Mouse (Mus musculus) myocyte (in vitro differentiated cells): ENCODE results near the gene Nodal. TPM values are rescaled to one million over a fixed set of nuclear protein-coding genes. Genes with fewer than 3 reads are reported as not detected.
A peak's percentile ranks its signal among the peaks of the same experiment; 100 is the strongest.

Experiments used
- H3K27me3 ChIP-seq: one replicate; pipeline ENCODE4 v1.6.1; 2011; ENCODE audit not compliant: control insufficient read depth, insufficient read depth, insufficient read length
- H3K36me3 ChIP-seq: one replicate; pipeline ENCODE4 v1.6.1; 2011; ENCODE audit not compliant: control insufficient read depth, insufficient read depth
- H3K4me2 ChIP-seq: one replicate; pipeline ENCODE4 v1.6.1; 2011; ENCODE audit warnings: low read depth, control low read depth
- H3K4me3 ChIP-seq: one replicate; pipeline ENCODE4 v1.5.1; 2011; ENCODE audit warnings: mild to moderate bottlenecking, control low read depth, moderate library complexity
- H3K79me2 ChIP-seq: one replicate; pipeline ENCODE4 v1.6.1; 2011; ENCODE audit not compliant: control insufficient read depth, insufficient read depth
- H3ac ChIP-seq: one replicate; pipeline ENCODE4 v1.6.1; 2011; ENCODE audit not compliant: control insufficient read depth, insufficient read length
- CEBPB ChIP-seq: IDR thresholded peaks from 2 replicates; pipeline ENCODE4 v1.6.1; 2011; ENCODE audit warnings: mild to moderate bottlenecking, moderate library complexity; ENCODE audit not compliant: poor library complexity, insufficient read depth, severe bottlenecking
- E2F4 ChIP-seq: IDR thresholded peaks from one replicate; pipeline ENCODE4 v1.6.1; 2011; ENCODE audit warnings: mild to moderate bottlenecking, control low read depth, moderate library complexity; ENCODE audit not compliant: insufficient read depth
- MAX ChIP-seq: IDR thresholded peaks from one replicate; pipeline ENCODE4 v1.6.1; 2011; ENCODE audit warnings: low read depth, mild to moderate bottlenecking, control low read depth
- MYOD1 ChIP-seq, 3 experiments: IDR thresholded peaks; one replicate each; pipeline ENCODE4 v1.6.1; 2011; ENCODE audit warnings: control low read depth in 2 of 3, low read depth in 2 of 3, mild to moderate bottlenecking in 2 of 3, moderate library complexity in 1 of 3; ENCODE audit not compliant: insufficient read length in 2 of 3, control insufficient read depth in 1 of 3
- MYOG ChIP-seq, 3 experiments: IDR thresholded peaks; one replicate each; pipeline ENCODE4 v1.6.1; 2011; ENCODE audit warnings: control low read depth in 2 of 3, low read depth in 2 of 3, mild to moderate bottlenecking in 2 of 3; ENCODE audit not compliant: insufficient read length in 2 of 3, control insufficient read depth in 1 of 3, insufficient read depth in 1 of 3
- POLR2A ChIP-seq: IDR thresholded peaks from one replicate; pipeline ENCODE4 v1.6.1; 2011; ENCODE audit warnings: low read depth, mild to moderate bottlenecking, control low read depth, moderate library complexity; ENCODE audit not compliant: insufficient read length
- POLR2AphosphoS2 ChIP-seq: IDR thresholded peaks from one replicate; pipeline ENCODE4 v1.6.1; 2011; ENCODE audit warnings: low read depth, control low read depth; ENCODE audit not compliant: insufficient read length
- REST ChIP-seq: IDR thresholded peaks from one replicate; pipeline ENCODE4 v1.6.1; 2011; ENCODE audit warnings: mild to moderate bottlenecking, control low read depth, moderate library complexity; ENCODE audit not compliant: insufficient read depth, insufficient read length
- SRF ChIP-seq: IDR thresholded peaks from one replicate; pipeline ENCODE4 v1.6.1; 2011; ENCODE audit warnings: low read depth; ENCODE audit not compliant: control insufficient read depth, insufficient read length
- TCF12 ChIP-seq: IDR thresholded peaks from one replicate; pipeline ENCODE4 v1.6.1; 2011; ENCODE audit warnings: mild to moderate bottlenecking, control low read depth; ENCODE audit not compliant: poor library complexity, insufficient read depth, severe bottlenecking
- TCF3 ChIP-seq: IDR thresholded peaks from one replicate; pipeline ENCODE4 v1.6.1; 2011; ENCODE audit warnings: low read depth, control low read depth; ENCODE audit not compliant: insufficient read length
- USF1 ChIP-seq: IDR thresholded peaks from one replicate; pipeline ENCODE4 v1.6.1; 2011; ENCODE audit warnings: low read depth, mild to moderate bottlenecking, control low read depth, moderate library complexity
- polyA plus RNA-seq: library from polyadenylated mRNA; unstranded; fragments of >200 nt; fragmentation: generic; extraction: Trizol; gene quantifications from one replicate; pipeline ENCODE4 v1.2.1, GENCODE M21; 2012; ENCODE audit warnings: missing spikeins

The Nodal gene
- polyA plus RNA-seq, 1 experiment: 0.01 TPM

GRCm38 (mm10) chr10:61412910-61413625, 4.7 kb upstream of the Nodal start:
- peak overlapping the region; percentile 24 for H3K4me2 ChIP-seq
- TF ChIP-seq MYOD1 (IDR thresholded peaks at IDR 0.05; ENCODE audit: control insufficient read depth in 1 of 3, insufficient read length in 2 of 3, low read depth in 2 of 3): peak in 1 of 3 experiments; percentile 31
- TF ChIP-seq MYOG (IDR thresholded peaks at IDR 0.05; ENCODE audit: control insufficient read depth in 1 of 3, insufficient read depth in 1 of 3, insufficient read length in 2 of 3, low read depth in 2 of 3): peak in 1 of 3 experiments; percentile 60
- no peak for TF ChIP-seq MAX
- no peak for TF ChIP-seq SRF

GRCm38 (mm10) chr10:61415240-61415639, 2.5 kb upstream of the Nodal start:
- H3K27me3 ChIP-seq: peaks cover 25% of the 10 kb centered on the region
- no peaks in the 10 kb centered on the region for H3K36me3 ChIP-seq
- H3K4me2 ChIP-seq: no peak overlapping the region
- H3K79me2 ChIP-seq: no peaks in the 10 kb centered on the region
- no peak for TF ChIP-seq MAX
- TF ChIP-seq E2F4: no peak
- TF ChIP-seq MYOG (IDR thresholded peaks at IDR 0.05; ENCODE audit: control insufficient read depth in 1 of 3, insufficient read depth in 1 of 3, insufficient read length in 2 of 3, low read depth in 2 of 3): no peak
- no peak for TF ChIP-seq REST
- TF ChIP-seq SRF: no peak
- TF ChIP-seq MYOD1 (IDR thresholded peaks at IDR 0.05; ENCODE audit: control insufficient read depth in 1 of 3, insufficient read length in 2 of 3, low read depth in 2 of 3): no peak
- TF ChIP-seq CEBPB: no peak
- TF ChIP-seq TCF12: no peak
- no peak for TF ChIP-seq POLR2AphosphoS2
- no peak for TF ChIP-seq USF1
- no peak overlapping the region for H3ac ChIP-seq
- no peak overlapping the region for H3K4me3 ChIP-seq

More at GRCm38 (mm10) chr10:61412910-61413625, 4.7 kb upstream of the Nodal start:
- Histone ChIP-seq H3K79me2 (no peaks in the 10 kb centered on the region), H3K36me3 (no peaks in the 10 kb centered on the region), H3K27me3 (peaks cover 5% of the 10 kb centered on the region), H3ac (no peak overlapping the region), H3K4me3 (no peak overlapping the region)

- Histone ChIP-seq H3ac (no peak overlapping the region), H3K79me2 (no peaks in the 10 kb centered on the region), H3K27me3 (peaks cover 26% of the 10 kb centered on the region), H3K36me3 (no peaks in the 10 kb centered on the region), H3K4me2 (no peak overlapping the region), H3K4me3 (no peak overlapping the region)
- TF ChIP-seq MYOG (IDR thresholded peaks at IDR 0.05; ENCODE audit: control insufficient read depth in 1 of 3, insufficient read depth in 1 of 3, insufficient read length in 2 of 3, low read depth in 2 of 3) (no peak), POLR2A (no peak), SRF (no peak), MYOD1 (IDR thresholded peaks at IDR 0.05; ENCODE audit: control insufficient read depth in 1 of 3, insufficient read length in 2 of 3, low read depth in 2 of 3) (no peak), CEBPB (no peak), TCF3 (no peak), E2F4 (no peak), USF1 (no peak), REST (no peak), MAX (no peak), POLR2AphosphoS2 (no peak)
Observed at GRCm38 (mm10) chr10:61415890-61416289, 1.9 kb upstream of the Nodal start.

GRCm38 (mm10) chr10:61416561-61416960, 1.2 kb upstream of the Nodal start:
- Histone ChIP-seq H3K36me3 (no peaks in the 10 kb centered on the region), H3K4me2 (no peak overlapping the region), H3ac (no peak overlapping the region), H3K27me3 (peaks cover 26% of the 10 kb centered on the region), H3K79me2 (no peaks in the 10 kb centered on the region), H3K4me3 (no peak overlapping the region)
- no peak for TF ChIP-seq CEBPB
- no peak for TF ChIP-seq MYOD1 (IDR thresholded peaks at IDR 0.05; ENCODE audit: control insufficient read depth in 1 of 3, insufficient read length in 2 of 3, low read depth in 2 of 3)
- no peak for TF ChIP-seq USF1
- no peak for TF ChIP-seq POLR2A
- TF ChIP-seq MYOG (IDR thresholded peaks at IDR 0.05; ENCODE audit: control insufficient read depth in 1 of 3, insufficient read depth in 1 of 3, insufficient read length in 2 of 3, low read depth in 2 of 3): no peak

GRCm38 (mm10) chr10:61417046-61417445, 726 bp upstream of the Nodal start:
- Histone ChIP-seq H3ac (no peak overlapping the region), H3K27me3 (peaks cover 26% of the 10 kb centered on the region), H3K36me3 (no peaks in the 10 kb centered on the region), H3K4me2 (no peak overlapping the region), H3K4me3 (no peak overlapping the region), H3K79me2 (no peaks in the 10 kb centered on the region)
- TF ChIP-seq POLR2A (no peak), MYOD1 (IDR thresholded peaks at IDR 0.05; ENCODE audit: control insufficient read depth in 1 of 3, insufficient read length in 2 of 3, low read depth in 2 of 3) (no peak), MAX (no peak), MYOG (IDR thresholded peaks at IDR 0.05; ENCODE audit: control insufficient read depth in 1 of 3, insufficient read depth in 1 of 3, insufficient read length in 2 of 3, low read depth in 2 of 3) (no peak), CEBPB (no peak), POLR2AphosphoS2 (no peak), SRF (no peak), TCF12 (no peak), TCF3 (no peak), USF1 (no peak), E2F4 (no peak), REST (no peak)
